Mouse (Mus musculus) midbrain, embryonic 11.5 days (tissue): ENCODE data around the gene Scrt2. TPM values are rescaled to one million over a fixed set of nuclear protein-coding genes. Genes with fewer than 3 reads are reported as not detected.
"Not testable (repeated sequence)": the region's sequence is repeated elsewhere in the genome, so short reads cannot be mapped to it uniquely, and the experiment has no call there.

Experiments used
- ATAC-seq: fragments of 200-750 bp; cut with Nextera tagmentation; 2 replicates; pipeline ENCODE4 v1.8.0; 2017; ENCODE audit warnings: moderate TSS enrichment, moderate library complexity; ENCODE audit not compliant: low FRiP score
- DNase-seq: peaks from one replicate; pipeline ENCODE4 v3.0.0; 2015; ENCODE audit warnings: low spot score; ENCODE audit errors: missing footprints
- H3K27ac ChIP-seq: fragments of 300-500 bp; sonication (generic); 2 replicates; pipeline ENCODE4 v1.5.1; 2014; ENCODE audit warnings: low read depth, low read length
- H3K27me3 ChIP-seq: fragments of 300-500 bp; sonication (generic); 2 replicates; pipeline ENCODE4 v1.6.1; 2014; ENCODE audit warnings: mild to moderate bottlenecking, low read length, moderate library complexity, mixed read lengths; ENCODE audit not compliant: control insufficient read depth, insufficient read depth
- H3K36me3 ChIP-seq: fragments of 300-500 bp; sonication (generic); 2 replicates; pipeline ENCODE4 v1.6.1; 2014; ENCODE audit warnings: mild to moderate bottlenecking, low read length, moderate library complexity, mixed read lengths; ENCODE audit not compliant: control insufficient read depth, insufficient read depth
- H3K4me1 ChIP-seq: fragments of 300-500 bp; sonication (generic); 2 replicates; pipeline ENCODE4 v1.6.1; 2014; ENCODE audit warnings: low read length; ENCODE audit not compliant: control insufficient read depth, insufficient read depth
- H3K4me2 ChIP-seq: fragments of 300-500 bp; sonication (generic); 2 replicates; pipeline ENCODE4 v1.6.1; 2014; ENCODE audit warnings: mild to moderate bottlenecking, moderate library complexity
- H3K4me3 ChIP-seq: fragments of 300-500 bp; sonication (generic); 2 replicates; pipeline ENCODE4 v1.5.1; 2014; ENCODE audit warnings: low read depth, low read length
- H3K9ac ChIP-seq: fragments of 300-500 bp; sonication (generic); 2 replicates; pipeline ENCODE4 v1.6.1; 2014; ENCODE audit warnings: low read length
- H3K9me3 ChIP-seq: fragments of 300-500 bp; sonication (generic); 2 replicates; pipeline ENCODE4 v1.6.1; 2016; ENCODE audit warnings: low read length; ENCODE audit not compliant: control insufficient read depth
- WGBS: fragments of 180-500 bp; shearing (Covaris S2); extraction: QIAGEN DNeasy Blood & Tissue Kit; methylation state at CpG from one replicate; pipeline ENCODE4 v1.1.7; 2014; 5-methylcytosine and 5-hydroxymethylcytosine counted together
- polyA plus RNA-seq: library from polyadenylated mRNA; unstranded; fragments of >200 nt; fragmentation: Nextera tagmentation; extraction: Ambion mirVana; gene quantifications from 2 replicates; pipeline ENCODE4 v1.2.1, GENCODE M21; 2014

The Scrt2 gene
- polyA plus RNA-seq, 1 experiment from 2014 or later, result 11.0 TPM

- no peak overlapping the region for H3K4me2 ChIP-seq
- H3K9ac ChIP-seq, result no peak overlapping the region; the same call in 1 of the 2 replicates
- H3K27ac ChIP-seq, result no peak overlapping the region
- H3K4me3 ChIP-seq, result no peak overlapping the region
- WGBS, result 68% methylated on average over 3 of the region's 3 CpGs
- ATAC-seq (no peak), DNase-seq (no peak)
- H3K9me3 ChIP-seq, result no peaks in the 10 kb centered on the region
- H3K36me3 ChIP-seq, result no peaks in the 10 kb centered on the region
- H3K27me3 ChIP-seq, result peaks cover 18% of the 10 kb centered on the region
- peaks cover 40% of the 10 kb centered on the region for H3K4me1 ChIP-seq
Measured at GRCm38 (mm10) chr2:152051985-152052384, 29.3 kb upstream of the Scrt2 start.

- WGBS, result 63% methylated on average over 1 of the region's 1 CpGs
- H3K27me3 ChIP-seq, result no peaks in the 10 kb centered on the region
- no peak for ATAC-seq
- no peak for DNase-seq
- no peak overlapping the region for H3K4me3 ChIP-seq
- peaks cover 12% of the 10 kb centered on the region for H3K4me1 ChIP-seq
- no peaks in the 10 kb centered on the region for H3K36me3 ChIP-seq
- H3K9ac ChIP-seq, result no peak overlapping the region
- no peaks in the 10 kb centered on the region for H3K9me3 ChIP-seq
- H3K27ac ChIP-seq, result no peak overlapping the region
- no peak overlapping the region for H3K4me2 ChIP-seq
Measured at GRCm38 (mm10) chr2:152055406-152055805, 25.9 kb upstream of the Scrt2 start.

GRCm38 (mm10) chr2:152056368-152057251 is 24.7 kb upstream of the Scrt2 start:
- no peaks in the 10 kb centered on the region for H3K36me3 ChIP-seq
- peaks cover 7% of the 10 kb centered on the region for H3K4me1 ChIP-seq
- H3K4me2 ChIP-seq, result no peak overlapping the region
- 70% methylated on average over 19 of the region's 22 CpGs for WGBS
- H3K4me3 ChIP-seq, result no peak overlapping the region
- ATAC-seq, result peak; percentile 76
- no peaks in the 10 kb centered on the region for H3K9me3 ChIP-seq
- no peak for DNase-seq
- H3K27me3 ChIP-seq, result no peaks in the 10 kb centered on the region
- H3K9ac ChIP-seq, result peak overlapping the region; percentile 26
- peak overlapping the region; percentile 22; the same call in 1 of the 2 replicates for H3K27ac ChIP-seq

- Histone ChIP-seq H3K9me3 (no peaks in the 10 kb centered on the region), H3K36me3 (no peaks in the 10 kb centered on the region), H3K27me3 (no peaks in the 10 kb centered on the region), H3K4me2 (no peak overlapping the region), H3K4me3 (no peak overlapping the region), H3K9ac (peak overlapping the region; percentile 26; the same call in 1 of the 2 replicates), H3K4me1 (peaks cover 3% of the 10 kb centered on the region; the same call in 1 of the 2 replicates), H3K27ac (peak overlapping the region; percentile 22; the same call in 1 of the 2 replicates)
- ATAC-seq (no peak), DNase-seq (no peak)
- 72% methylated on average over 9 of the region's 9 CpGs for WGBS
Measured at GRCm38 (mm10) chr2:152057252-152057563, 24.1 kb upstream of the Scrt2 start.

GRCm38 (mm10) chr2:152062817-152063216 is 18.5 kb upstream of the Scrt2 start:
- H3K4me2 ChIP-seq, ATAC-seq, DNase-seq, H3K4me1 ChIP-seq, H3K9me3 ChIP-seq, H3K36me3 ChIP-seq, H3K27me3 ChIP-seq, H3K27ac ChIP-seq, H3K9ac ChIP-seq, H3K4me3 ChIP-seq: not testable (repeated sequence)
- 87% methylated on average over 3 of the region's 3 CpGs for WGBS

GRCm38 (mm10) chr2:152068660-152069433 is 12.5 kb upstream of the Scrt2 start:
- H3K4me3 ChIP-seq, result no peak overlapping the region
- no peaks in the 10 kb centered on the region for H3K27me3 ChIP-seq
- peak overlapping the region; percentile 80 for H3K27ac ChIP-seq
- WGBS, result 35% methylated on average over 11 of the region's 11 CpGs
- ATAC-seq (peak; percentile 94), DNase-seq (peak; percentile 92)
- no peak overlapping the region for H3K4me2 ChIP-seq
- H3K9me3 ChIP-seq, result no peaks in the 10 kb centered on the region
- peaks cover 12% of the 10 kb centered on the region for H3K4me1 ChIP-seq
- H3K36me3 ChIP-seq, result no peaks in the 10 kb centered on the region
- H3K9ac ChIP-seq, result 0 out of 2 replicates have a peak overlapping the region, but pooled peaks have one; percentile 37

- 55% methylated on average over 9 of the region's 9 CpGs for WGBS
Measured at GRCm38 (mm10) chr2:152069434-152069786, 11.9 kb upstream of the Scrt2 start.

GRCm38 (mm10) chr2:152069941-152070340 is 11.4 kb upstream of the Scrt2 start:
- H3K27ac ChIP-seq, result peak overlapping the region; percentile 80
- peaks cover 12% of the 10 kb centered on the region for H3K4me1 ChIP-seq
- H3K4me2 ChIP-seq, result no peak overlapping the region
- H3K9me3 ChIP-seq, result no peaks in the 10 kb centered on the region
- ATAC-seq (peak; percentile 4; the same call in 1 of the 2 replicates), DNase-seq (peak; percentile 75)
- peak overlapping the region; percentile 37; the same call in 1 of the 2 replicates for H3K9ac ChIP-seq
- no peaks in the 10 kb centered on the region for H3K27me3 ChIP-seq
- WGBS, result 78% methylated on average over 2 of the region's 2 CpGs
- no peaks in the 10 kb centered on the region for H3K36me3 ChIP-seq
- no peak overlapping the region for H3K4me3 ChIP-seq

More at GRCm38 (mm10) chr2:152069434-152069786, 11.9 kb upstream of the Scrt2 start:
- Histone ChIP-seq H3K27ac (peak overlapping the region; percentile 80), H3K27me3 (no peaks in the 10 kb centered on the region), H3K4me3 (no peak overlapping the region), H3K9ac (peak overlapping the region; percentile 37; the same call in 1 of the 2 replicates), H3K4me2 (no peak overlapping the region), H3K36me3 (no peaks in the 10 kb centered on the region), H3K9me3 (no peaks in the 10 kb centered on the region), H3K4me1 (peaks cover 12% of the 10 kb centered on the region)
- no peak; the same call in 1 of the 2 replicates for ATAC-seq
- no peak for DNase-seq

GRCm38 (mm10) chr2:152074521-152074920 is 6.8 kb upstream of the Scrt2 start:
- H3K9me3 ChIP-seq, result no peaks in the 10 kb centered on the region
- no peak overlapping the region for H3K4me3 ChIP-seq
- peaks cover 7% of the 10 kb centered on the region for H3K4me1 ChIP-seq
- no peaks in the 10 kb centered on the region for H3K27me3 ChIP-seq
- 84% methylated on average over 2 of the region's 2 CpGs for WGBS
- H3K36me3 ChIP-seq, result no peaks in the 10 kb centered on the region
- no peak overlapping the region for H3K9ac ChIP-seq
- H3K27ac ChIP-seq, result no peak overlapping the region
- ATAC-seq, result no peak
- peak; percentile 28 for DNase-seq
- H3K4me2 ChIP-seq, result no peak overlapping the region
